Mouse (Mus musculus) E14TG2a.4 (cell line): ENCODE results near the gene Inca1.

Source experiments
- CTCF ChIP-seq: conservative IDR thresholded peaks from 2 replicates; pipeline ENCODE4 v1.5.1; 2014; ENCODE audit warnings: low read length
- NANOG ChIP-seq: IDR thresholded peaks from 2 replicates; pipeline ENCODE4 v1.6.1; 2014; ENCODE audit warnings: borderline replicate concordance, low read length, mixed read lengths
- POU5F1 ChIP-seq: IDR thresholded peaks from 2 replicates; pipeline ENCODE4 v1.6.1; 2014; ENCODE audit warnings: low read length, borderline replicate concordance

DNA sequence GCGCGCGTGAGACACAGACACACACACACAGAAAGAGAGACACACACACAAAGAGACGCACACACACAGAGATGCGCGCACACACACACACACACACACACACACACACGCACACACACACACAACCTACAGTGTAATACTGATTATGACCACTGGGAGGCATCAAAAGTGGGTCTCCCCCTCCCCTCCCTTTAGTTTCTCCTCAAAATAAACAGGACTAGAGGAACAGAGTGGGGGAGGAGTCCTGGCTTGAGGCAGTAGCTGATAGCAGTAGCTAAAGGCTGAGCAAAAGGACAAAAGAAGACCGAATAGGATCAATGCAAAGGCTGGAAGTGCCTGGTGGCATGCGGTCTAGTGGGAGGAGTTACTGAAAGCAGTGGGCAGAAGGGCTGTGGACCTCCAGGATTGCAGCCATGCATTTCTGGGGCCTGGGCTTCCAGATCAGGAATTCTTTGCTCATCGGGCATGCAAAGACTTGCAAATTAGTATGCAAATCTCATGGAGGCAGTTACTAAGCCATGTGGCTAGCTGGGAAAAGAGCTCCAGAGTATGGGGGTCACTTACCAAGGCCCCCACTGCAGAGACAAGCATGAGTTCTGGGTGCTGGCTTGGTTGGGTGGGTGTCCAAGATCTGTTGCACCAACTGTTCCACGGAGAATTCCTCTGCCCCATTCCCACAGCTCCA, 17.9 kb downstream of the Inca1 start:
- TF ChIP-seq CTCF = peak; percentile 47
- TF ChIP-seq NANOG = no peak
- TF ChIP-seq POU5F1 = peak; percentile 58; the same call in 1 of the 2 replicates
